Comparison of ENCODE assay signal across 11 mouse cellular contexts in the genomic region with DNA sequence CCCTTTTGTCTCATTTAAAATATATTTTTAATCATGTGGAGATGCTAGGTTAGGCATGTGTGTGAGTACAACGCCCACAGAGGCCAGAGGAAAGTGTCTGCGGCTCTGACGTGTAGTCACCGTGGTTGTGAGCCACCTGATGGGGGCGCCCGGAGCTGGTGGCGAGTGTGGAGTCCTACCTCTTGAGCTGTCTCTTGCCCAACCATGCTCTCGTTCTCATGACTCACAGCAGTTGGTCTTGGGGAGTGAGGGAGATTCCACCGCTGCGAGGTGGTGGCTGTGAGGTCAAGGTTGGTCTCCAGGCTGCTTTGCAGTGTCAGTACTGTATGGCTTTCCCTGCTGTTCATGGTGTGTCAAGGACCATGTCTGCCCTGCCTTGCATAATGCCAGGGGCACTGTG. TPM values are rescaled to one million over a fixed set of nuclear protein-coding genes. Genes with fewer than 3 reads are reported as not detected.
A peak's percentile ranks its signal among the peaks of the same experiment; 100 is the strongest.
DNase-seq lines count a peak whose midpoint lies in the region; ATAC-seq lines count a peak whose summit lies in the region.
"Had no signal": no experiment of that assay in that cellular context is flagged by ENCODE, and none has a peak within 500 bp of the region (broad histone marks: within the 10 kb centered on the region; RNA-seq: fewer than 3 reads in every experiment).

No protein-coding gene starts in this region.

- intact Hi-C loops in heart, postnatal 14 days (cut with DNase I), result no loop called here

- 64% methylated on average over 10 of the region's 10 CpGs for WGBS in heart, embryonic 10.5 days
- WGBS in hindbrain, embryonic 14.5 days, result 89% methylated on average over 10 of the region's 10 CpGs

- no peak for ATAC-seq in erythroblast, adult 5-6 weeks (replicated peaks; ENCODE audit: low FRiP score, poor library complexity, severe bottlenecking)
- ATAC-seq in hindbrain, embryonic 14.5 days (ENCODE audit: low FRiP score), result no peak

- DNase-seq in heart, embryonic 10.5 days (ENCODE audit: low spot score), result no peak
- no peak for DNase-seq in heart, postnatal 14 days
- DNase-seq in 3T3-L1 (ENCODE audit: low read depth, low spot score) (peak; percentile 75), liver (peak; percentile 65)
- DNase-seq in adrenal gland, adult 2 months, result peak; percentile 79
- no peak for DNase-seq in urinary bladder, postnatal 10 days (ENCODE audit: low spot score)
- DNase-seq in hindbrain, embryonic 14.5 days (ENCODE audit: low spot score), result no peak
- DNase-seq: cerebellum, adult 18-20 months had no signal

- H3K36me3 ChIP-seq in heart, embryonic 10.5 days, result peaks cover 44% of the 10 kb centered on the region
- H3K36me3 ChIP-seq in hindbrain, embryonic 14.5 days (replicated peaks; ENCODE audit: control insufficient read depth, insufficient read depth), result no peaks in the 10 kb centered on the region
- H3K36me3 ChIP-seq: midbrain, embryonic 12.5 days had no signal

- no peak overlapping the region for H3K9ac ChIP-seq in hindbrain, embryonic 14.5 days
- H3K9ac ChIP-seq: midbrain, embryonic 12.5 days had no signal

- H3K4me3 ChIP-seq in heart, embryonic 10.5 days, result no peak overlapping the region
- no peak overlapping the region for H3K4me3 ChIP-seq in hindbrain, embryonic 14.5 days (replicated peaks; ENCODE audit: low read length)
- H3K4me3 ChIP-seq: forebrain, embryonic 10.5 days; midbrain, embryonic 12.5 days had no signal

- H3K4me2 ChIP-seq in hindbrain, embryonic 14.5 days (replicated peaks), result no peak overlapping the region
- H3K4me2 ChIP-seq: midbrain, embryonic 12.5 days had no signal

- no peaks in the 10 kb centered on the region for H3K27me3 ChIP-seq in heart, embryonic 10.5 days (ENCODE audit: insufficient read depth, poor library complexity, severe bottlenecking)
- no peaks in the 10 kb centered on the region for H3K27me3 ChIP-seq in hindbrain, embryonic 14.5 days (ENCODE audit: control insufficient read depth, insufficient read depth, low read length)
- H3K27me3 ChIP-seq: midbrain, embryonic 12.5 days had no signal

- H3K4me1 ChIP-seq in heart, embryonic 10.5 days, result peaks cover 27% of the 10 kb centered on the region
- peaks cover 17% of the 10 kb centered on the region for H3K4me1 ChIP-seq in hindbrain, embryonic 14.5 days (replicated peaks; ENCODE audit: control insufficient read depth, insufficient read depth, low read length)

- no peaks in the 10 kb centered on the region for H3K9me3 ChIP-seq in heart, embryonic 10.5 days
- H3K9me3 ChIP-seq in hindbrain, embryonic 14.5 days (ENCODE audit: control insufficient read depth, low read length), result no peaks in the 10 kb centered on the region
- H3K9me3 ChIP-seq: forebrain, embryonic 10.5 days; midbrain, embryonic 12.5 days had no signal

- peak overlapping the region; percentile 90 for H3K27ac ChIP-seq in heart, embryonic 10.5 days
- no peak overlapping the region for H3K27ac ChIP-seq in hindbrain, embryonic 14.5 days
- H3K27ac ChIP-seq: midbrain, embryonic 12.5 days had no signal

RNA-seq across cellular contexts. Expression of gene Smyd2, which starts 54.1 kb away (rescaled TPM):
- polyA plus RNA-seq in heart, embryonic 10.5 days (2016; fragmentation: Nextera tagmentation; extraction: Ambion mirVana), result 129 and 183 TPM in 2 replicates
- 100 to 1,000 TPM; 122 to 138 TPM for total RNA-seq in heart, postnatal 14 days (2021)
- total RNA-seq in adrenal gland, adult 2 months (2021), result 10 to 100 TPM; 76.9 to 85.2 TPM
- 60.6 and 72.5 TPM in 2 replicates for polyA plus RNA-seq in adrenal gland, adult 2 months (2012; rRNA removed)
- 12.1 and 19.4 TPM in 2 replicates for total RNA-seq in erythroblast, adult 5-6 weeks (2015; ENCODE audit: low replicate concordance)
- 6.6 and 17.6 TPM in 2 replicates for total RNA-seq in erythroblast, adult 5-6 weeks (2017; ENCODE audit: low replicate concordance)
- polyA plus RNA-seq in hindbrain, embryonic 14.5 days (2014; fragmentation: Nextera tagmentation; extraction: Ambion mirVana), result 73.9 and 84.4 TPM in 2 replicates

Comparison
In these comparisons a context has a peak if more than half of its experiments do, and no peak if none do; other contexts are left out.
1. DNase-seq: peak in 3T3-L1 (single experiment), adrenal gland, adult 2 months (single experiment) and liver (single experiment); none in heart, embryonic 10.5 days (single experiment), heart, postnatal 14 days (0 of 2), urinary bladder, postnatal 10 days (single experiment) and hindbrain, embryonic 14.5 days (single experiment).